Mouse (Mus musculus): ENCODE data around the gene Kmt2b. TPM values are rescaled to one million over a fixed set of nuclear protein-coding genes. Genes with fewer than 3 reads are reported as not detected.

The Kmt2b gene
- total RNA-seq, 2 experiments from 2014 or later: 22.6 to 26.9 TPM

Small RNA genes within 50 kb of the gene (microRNA-seq; reads per million reads assigned to microRNA genes)
- gene Gm38670 (0.36 to 4.3 reads per million in 2 experiments), gene Mir3569 (0.27 to 0.60 reads per million in 2 experiments)

Other genes starting within 250 kb of the Kmt2b start
- gene Lrfn3, start 226.0 kb downstream of the Kmt2b start, total RNA-seq (2021): 1 to 10 TPM in 1 of 2 experiments, under 1 TPM in 1; 0.83 to 1.2 TPM
- gene Tyrobp, start 175.0 kb downstream of the Kmt2b start, total RNA-seq (2021): 10 to 100 TPM; 18.6 to 19.9 TPM
- gene Hcst, start 168.9 kb downstream of the Kmt2b start, total RNA-seq (2021): 1 to 10 TPM; 1.2 to 1.3 TPM
- under 1 TPM; 0.67 to 0.71 TPM for gene Nfkbid, start 167.0 kb downstream of the Kmt2b start, total RNA-seq (2021)
- gene Aplp1, start 143.2 kb downstream of the Kmt2b start, total RNA-seq (2021): 1 to 10 TPM; 4.0 to 4.4 TPM
- gene Kirrel2, start 131.0 kb downstream of the Kmt2b start, total RNA-seq (2021): not detected
- not detected for gene Nphs1, start 130.4 kb downstream of the Kmt2b start, total RNA-seq (2021)
- not detected for gene Prodh2, start 95.1 kb downstream of the Kmt2b start, total RNA-seq (2021)
- gene Arhgap33, start 53.7 kb downstream of the Kmt2b start, total RNA-seq (2021): 1 to 10 TPM; 2.7 to 3.2 TPM
- gene Hspb6, start 36.5 kb downstream of the Kmt2b start, total RNA-seq (2021): 100 to 1,000 TPM; 425 to 488 TPM
- gene Proser3, start 36.4 kb downstream of the Kmt2b start, total RNA-seq (2021): 1 to 10 TPM; 4.6 to 5.3 TPM
- 10 to 100 TPM; 14.4 to 16.4 TPM for gene Lin37, start 28.9 kb downstream of the Kmt2b start, total RNA-seq (2021)
- gene U2af1l4, start 25.4 kb downstream of the Kmt2b start, total RNA-seq (2021): 10 to 100 TPM; 63.8 to 65.6 TPM
- 1 to 10 TPM; 1.9 to 2.4 TPM for gene Gm49396, start 25.4 kb downstream of the Kmt2b start, total RNA-seq (2021)
- 10 to 100 TPM; 66.3 to 67.3 TPM for gene Psenen, start 25.1 kb downstream of the Kmt2b start, total RNA-seq (2021)
- 1 to 10 TPM; 1.9 to 2.5 TPM for gene Igflr1, start 23.3 kb downstream of the Kmt2b start, total RNA-seq (2021)
- not detected for gene Zbtb32, start 10.2 kb upstream of the Kmt2b start, total RNA-seq (2021)
- gene Upk1a, start 24.1 kb upstream of the Kmt2b start, total RNA-seq (2021): under 1 TPM; 0.34 to 0.38 TPM
- 1,000 to 10,000 TPM; 4,389 to 4,822 TPM for gene Cox6b1, start 37.4 kb upstream of the Kmt2b start, total RNA-seq (2021)
- not detected for gene Etv2, start 47.1 kb upstream of the Kmt2b start, total RNA-seq (2021)
- 10 to 100 TPM; 49.1 to 53.1 TPM for gene Rbm42, start 61.6 kb upstream of the Kmt2b start, total RNA-seq (2021)
- gene Haus5, start 76.3 kb upstream of the Kmt2b start, total RNA-seq (2021): 1 to 10 TPM; 4.7 to 4.8 TPM
- under 1 TPM in 1 of 2 experiments, not detected in 1; 0.43 TPM for gene Pmis2, start 82.9 kb upstream of the Kmt2b start, total RNA-seq (2021)
- gene 2200002J24Rik, start 110.2 kb upstream of the Kmt2b start, total RNA-seq (2021): not detected
- under 1 TPM in 1 of 2 experiments, not detected in 1; 0.15 TPM for gene Atp4a, start 123.5 kb upstream of the Kmt2b start, total RNA-seq (2021)
- 100 to 1,000 TPM; 238 to 243 TPM for gene Tmem147, start 140.8 kb upstream of the Kmt2b start, total RNA-seq (2021)
- gene Gapdhs, start 155.0 kb upstream of the Kmt2b start, total RNA-seq (2021): not detected
- gene Sbsn, start 162.7 kb upstream of the Kmt2b start, total RNA-seq (2021): 1 to 10 TPM; 4.3 to 5.5 TPM
- gene Dmkn, start 175.0 kb upstream of the Kmt2b start, total RNA-seq (2021): 1 to 10 TPM; 4.8 to 7.0 TPM
- gene Krtdap, start 199.2 kb upstream of the Kmt2b start, total RNA-seq (2021): not detected
- gene Ffar2, start 235.0 kb upstream of the Kmt2b start, total RNA-seq (2021): under 1 TPM; 0.34 to 0.74 TPM